Mouse (Mus musculus): ENCODE results near the gene Dner. TPM values are rescaled to one million over a fixed set of nuclear protein-coding genes. Genes with fewer than 3 reads are reported as not detected.

The Dner gene
- polyA plus RNA-seq, 1 experiment from 2014 or later = 1.2 TPM

- H3K9me3 ChIP-seq = no peaks in the 10 kb centered on the region
- H3K4me2 ChIP-seq = no peak overlapping the region
- no peak overlapping the region for H3K4me3 ChIP-seq
- H3K36me3 ChIP-seq = no peaks in the 10 kb centered on the region
- WGBS = 22% methylated on average over 12 of the region's 12 CpGs
- H3K27me3 ChIP-seq (replicated peaks) = no peaks in the 10 kb centered on the region
- no peak overlapping the region for H3K27ac ChIP-seq (replicated peaks)
- H3K4me1 ChIP-seq = peaks cover 7% of the 10 kb centered on the region
- no peak for ATAC-seq (ENCODE audit: extremely low read depth, insufficient number of reproducible peaks, low FRiP score, low TSS enrichment)
- no peak overlapping the region for H3K9ac ChIP-seq
Observed at GRCm38 (mm10) chr1:84622978-84623554, 73.0 kb downstream of the Dner start.

- H3K36me3 ChIP-seq = no peaks in the 10 kb centered on the region
- no peak overlapping the region for H3K9ac ChIP-seq
- 59% methylated on average over 3 of the region's 3 CpGs for WGBS
- H3K9me3 ChIP-seq = no peaks in the 10 kb centered on the region
- H3K4me1 ChIP-seq = peaks cover 9% of the 10 kb centered on the region
- no peak overlapping the region for H3K27ac ChIP-seq (replicated peaks)
- no peak overlapping the region for H3K4me3 ChIP-seq
- H3K27me3 ChIP-seq (replicated peaks) = no peaks in the 10 kb centered on the region
- H3K4me2 ChIP-seq = no peak overlapping the region
- no peak for ATAC-seq (ENCODE audit: extremely low read depth, insufficient number of reproducible peaks, low FRiP score, low TSS enrichment)
Observed at GRCm38 (mm10) chr1:84621308-84621707, 74.7 kb downstream of the Dner start.

GRCm38 (mm10) chr1:84619131-84619760 lies 76.8 kb downstream of the Dner start:
- 44% methylated on average over 16 of the region's 16 CpGs for WGBS
- Histone ChIP-seq H3K4me3 (peak overlapping the region; percentile 3; the same call in 1 of the 2 replicates), H3K4me1 (peaks cover 14% of the 10 kb centered on the region)

GRCm38 (mm10) chr1:84618094-84618493 lies 77.9 kb downstream of the Dner start:
- ATAC-seq (ENCODE audit: extremely low read depth, insufficient number of reproducible peaks, low FRiP score, low TSS enrichment) = no peak
- Histone ChIP-seq H3K4me2 (no peak overlapping the region), H3K9me3 (no peaks in the 10 kb centered on the region), H3K27ac (replicated peaks) (peak overlapping the region; percentile 46; the same call in 1 of the 2 replicates), H3K36me3 (no peaks in the 10 kb centered on the region), H3K4me1 (peaks cover 14% of the 10 kb centered on the region), H3K27me3 (replicated peaks) (no peaks in the 10 kb centered on the region), H3K9ac (no peak overlapping the region), H3K4me3 (no peak overlapping the region)
- 52% methylated on average over 1 of the region's 1 CpGs for WGBS

More at GRCm38 (mm10) chr1:84619131-84619760, 76.8 kb downstream of the Dner start:
- no peaks in the 10 kb centered on the region for H3K27me3 ChIP-seq (replicated peaks)
- peak overlapping the region; percentile 39 for H3K4me2 ChIP-seq
- H3K9me3 ChIP-seq = no peaks in the 10 kb centered on the region
- peak overlapping the region; percentile 5; the same call in 1 of the 2 replicates for H3K9ac ChIP-seq
- no peaks in the 10 kb centered on the region for H3K36me3 ChIP-seq
- ATAC-seq (ENCODE audit: extremely low read depth, insufficient number of reproducible peaks, low FRiP score, low TSS enrichment) = no peak
- 0 out of 2 replicates have a peak overlapping the region, but pooled peaks have one; percentile 8 for H3K27ac ChIP-seq (replicated peaks)

- H3K9me3 ChIP-seq = no peaks in the 10 kb centered on the region
- H3K27me3 ChIP-seq (replicated peaks) = no peaks in the 10 kb centered on the region
- no peak overlapping the region for H3K27ac ChIP-seq (replicated peaks)
- no peaks in the 10 kb centered on the region for H3K36me3 ChIP-seq
- ATAC-seq (ENCODE audit: extremely low read depth, insufficient number of reproducible peaks, low FRiP score, low TSS enrichment) = no peak
- peaks cover 17% of the 10 kb centered on the region for H3K4me1 ChIP-seq
- no peak overlapping the region for H3K9ac ChIP-seq
- H3K4me3 ChIP-seq = no peak overlapping the region
- H3K4me2 ChIP-seq = no peak overlapping the region
Observed at GRCm38 (mm10) chr1:84616133-84616532, 79.9 kb downstream of the Dner start.

- 40% methylated on average over 7 of the region's 7 CpGs for WGBS
- no peak for ATAC-seq (ENCODE audit: extremely low read depth, insufficient number of reproducible peaks, low FRiP score, low TSS enrichment)
- H3K4me2 ChIP-seq = no peak overlapping the region
- no peak overlapping the region for H3K4me3 ChIP-seq
- H3K27ac ChIP-seq (replicated peaks) = no peak overlapping the region
- H3K36me3 ChIP-seq = no peaks in the 10 kb centered on the region
- H3K27me3 ChIP-seq (replicated peaks) = no peaks in the 10 kb centered on the region
- H3K4me1 ChIP-seq = peaks cover 19% of the 10 kb centered on the region
- H3K9me3 ChIP-seq = no peaks in the 10 kb centered on the region
- H3K9ac ChIP-seq = no peak overlapping the region
Observed at GRCm38 (mm10) chr1:84614596-84614995, 81.4 kb downstream of the Dner start.

- WGBS = 81% methylated on average over 8 of the region's 8 CpGs
- Histone ChIP-seq H3K27me3 (replicated peaks) (no peaks in the 10 kb centered on the region), H3K36me3 (no peaks in the 10 kb centered on the region), H3K4me2 (no peak overlapping the region), H3K27ac (replicated peaks) (no peak overlapping the region), H3K9ac (no peak overlapping the region), H3K4me1 (peaks cover 19% of the 10 kb centered on the region), H3K4me3 (no peak overlapping the region), H3K9me3 (no peaks in the 10 kb centered on the region)
- no peak for ATAC-seq (ENCODE audit: extremely low read depth, insufficient number of reproducible peaks, low FRiP score, low TSS enrichment)
Observed at GRCm38 (mm10) chr1:84613119-84613518, 82.9 kb downstream of the Dner start.

GRCm38 (mm10) chr1:84611331-84611730 lies 84.7 kb downstream of the Dner start:
- Histone ChIP-seq H3K27me3 (replicated peaks) (no peaks in the 10 kb centered on the region), H3K4me1 (peaks cover 11% of the 10 kb centered on the region), H3K4me3 (no peak overlapping the region), H3K9me3 (no peaks in the 10 kb centered on the region), H3K9ac (no peak overlapping the region), H3K4me2 (no peak overlapping the region), H3K36me3 (no peaks in the 10 kb centered on the region), H3K27ac (replicated peaks) (no peak overlapping the region)
- ATAC-seq (ENCODE audit: extremely low read depth, insufficient number of reproducible peaks, low FRiP score, low TSS enrichment) = no peak
- 83% methylated on average over 3 of the region's 3 CpGs for WGBS

GRCm38 (mm10) chr1:84599025-84599424 lies 97.0 kb downstream of the Dner start:
- H3K36me3 ChIP-seq = no peaks in the 10 kb centered on the region
- H3K4me3 ChIP-seq = no peak overlapping the region
- no peaks in the 10 kb centered on the region for H3K27me3 ChIP-seq (replicated peaks)
- H3K4me2 ChIP-seq = no peak overlapping the region
- 77% methylated on average over 5 of the region's 5 CpGs for WGBS
- no peak overlapping the region for H3K9ac ChIP-seq
- no peaks in the 10 kb centered on the region; the same call in 1 of the 2 replicates for H3K9me3 ChIP-seq
- no peak overlapping the region for H3K27ac ChIP-seq (replicated peaks)
- no peaks in the 10 kb centered on the region for H3K4me1 ChIP-seq
- no peak for ATAC-seq (ENCODE audit: extremely low read depth, insufficient number of reproducible peaks, low FRiP score, low TSS enrichment)

GRCm38 (mm10) chr1:84596023-84596422 lies 100.0 kb downstream of the Dner start:
- 71% methylated on average over 3 of the region's 3 CpGs for WGBS
- Histone ChIP-seq H3K36me3 (no peaks in the 10 kb centered on the region), H3K9me3 (no peaks in the 10 kb centered on the region)

GRCm38 (mm10) chr1:84592394-84592793 lies 103.6 kb downstream of the Dner start:
- H3K36me3 ChIP-seq = no peaks in the 10 kb centered on the region
- ATAC-seq (ENCODE audit: extremely low read depth, insufficient number of reproducible peaks, low FRiP score, low TSS enrichment) = no peak
- H3K4me2 ChIP-seq = no peak overlapping the region
- H3K4me3 ChIP-seq = no peak overlapping the region
- no peak overlapping the region for H3K9ac ChIP-seq
- no peaks in the 10 kb centered on the region for H3K9me3 ChIP-seq
- 72% methylated on average over 3 of the region's 3 CpGs for WGBS
- no peak overlapping the region for H3K27ac ChIP-seq (replicated peaks)
- no peaks in the 10 kb centered on the region for H3K27me3 ChIP-seq (replicated peaks)
- no peaks in the 10 kb centered on the region for H3K4me1 ChIP-seq

More at GRCm38 (mm10) chr1:84596023-84596422, 100.0 kb downstream of the Dner start:
- Histone ChIP-seq H3K4me1 (no peaks in the 10 kb centered on the region), H3K4me3 (no peak overlapping the region), H3K27me3 (replicated peaks) (no peaks in the 10 kb centered on the region), H3K4me2 (no peak overlapping the region), H3K9ac (no peak overlapping the region), H3K27ac (replicated peaks) (no peak overlapping the region)
- ATAC-seq (ENCODE audit: extremely low read depth, insufficient number of reproducible peaks, low FRiP score, low TSS enrichment) = no peak

GRCm38 (mm10) chr1:84590534-84590933 lies 105.5 kb downstream of the Dner start:
- no peaks in the 10 kb centered on the region for H3K9me3 ChIP-seq
- peaks cover 1% of the 10 kb centered on the region for H3K4me1 ChIP-seq
- no peaks in the 10 kb centered on the region for H3K36me3 ChIP-seq
- no peak overlapping the region for H3K4me3 ChIP-seq
- no peak overlapping the region for H3K27ac ChIP-seq (replicated peaks)
- H3K9ac ChIP-seq = no peak overlapping the region
- no peaks in the 10 kb centered on the region for H3K27me3 ChIP-seq (replicated peaks)
- ATAC-seq (ENCODE audit: extremely low read depth, insufficient number of reproducible peaks, low FRiP score, low TSS enrichment) = no peak
- 53% methylated on average over 9 of the region's 9 CpGs for WGBS
- H3K4me2 ChIP-seq = no peak overlapping the region
